Mouse (Mus musculus) forebrain, embryonic 11.5 days (tissue): ENCODE data around the gene Cp. TPM values are rescaled to one million over a fixed set of nuclear protein-coding genes. Genes with fewer than 3 reads are reported as not detected.
"Not testable (repeated sequence)": the region's sequence is repeated elsewhere in the genome, so short reads cannot be mapped to it uniquely, and the experiment has no call there.

Experiments used
- ATAC-seq: fragments of 200-750 bp; cut with Nextera tagmentation; replicated peaks from 2 replicates; pipeline ENCODE4 v1.8.0; 2017; ENCODE audit warnings: moderate TSS enrichment; ENCODE audit not compliant: low FRiP score
- DNase-seq: peaks from one replicate; pipeline ENCODE4 v3.0.0-alpha.2; 2017; ENCODE audit warnings: low spot score
- H3K27ac ChIP-seq: fragments of 300-500 bp; sonication (generic); 2 replicates; pipeline ENCODE4 v1.5.1; 2014; ENCODE audit warnings: low read depth, low read length
- H3K27me3 ChIP-seq: fragments of 300-500 bp; sonication (generic); 2 replicates; pipeline ENCODE4 v1.6.1; 2014; ENCODE audit warnings: mild to moderate bottlenecking, low read length, mixed read lengths; ENCODE audit not compliant: control insufficient read depth, insufficient read depth
- H3K36me3 ChIP-seq: fragments of 300-500 bp; sonication (generic); 2 replicates; pipeline ENCODE4 v1.6.1; 2014; ENCODE audit warnings: mild to moderate bottlenecking, low read length, moderate library complexity, mixed read lengths; ENCODE audit not compliant: control insufficient read depth, insufficient read depth
- H3K4me1 ChIP-seq: fragments of 300-500 bp; sonication (generic); replicated peaks from 2 replicates; pipeline ENCODE4 v1.6.1; 2014; ENCODE audit warnings: low read length, mixed read lengths; ENCODE audit not compliant: control insufficient read depth, insufficient read depth
- H3K4me2 ChIP-seq: fragments of 300-500 bp; sonication (generic); 2 replicates; pipeline ENCODE4 v1.6.1; 2014; ENCODE audit warnings: low read depth, mild to moderate bottlenecking, low read length, moderate library complexity, mixed read lengths; ENCODE audit not compliant: severe bottlenecking
- H3K4me3 ChIP-seq: fragments of 300-500 bp; sonication (generic); 2 replicates; pipeline ENCODE4 v1.5.1; 2014; ENCODE audit warnings: low read depth, low read length
- H3K9ac ChIP-seq: fragments of 300-500 bp; sonication (generic); 2 replicates; pipeline ENCODE4 v1.6.1; 2014; ENCODE audit warnings: low read length
- H3K9me3 ChIP-seq: fragments of 300-500 bp; sonication (generic); 2 replicates; pipeline ENCODE4 v1.6.1; 2016; ENCODE audit warnings: low read length, mixed read lengths; ENCODE audit not compliant: control insufficient read depth
- WGBS: fragments of 180-500 bp; shearing (Covaris S2); extraction: QIAGEN DNeasy Blood & Tissue Kit; methylation state at CpG from one replicate; pipeline ENCODE4 v1.1.7; 2014; 5-methylcytosine and 5-hydroxymethylcytosine counted together
- polyA plus RNA-seq: library from polyadenylated mRNA; unstranded; fragments of >200 nt; fragmentation: Nextera tagmentation; extraction: Ambion mirVana; gene quantifications from 2 replicates; pipeline ENCODE4 v1.2.1, GENCODE M21; 2014

Gene Cp
- 4.2 and 4.7 TPM in 2 replicates for polyA plus RNA-seq

- ATAC-seq = no peak
Observed at GRCm38 (mm10) chr3:19956885-19957284, at the start of gene Cp. Gene Cp, plus strand, starts transcription at chr3:19957054.

GRCm38 (mm10) chr3:19948552-19948951 lies 8.3 kb upstream of the Cp start:
- Histone ChIP-seq H3K27me3 (no peaks in the 10 kb centered on the region), H3K9ac (no peak overlapping the region), H3K9me3 (no peaks in the 10 kb centered on the region), H3K4me2 (no peak overlapping the region), H3K36me3 (no peaks in the 10 kb centered on the region), H3K4me3 (no peak overlapping the region), H3K4me1 (0 out of 2 replicates have a peak, but pooled peaks cover 1% of the 10 kb centered on the region), H3K27ac (no peak overlapping the region)
- ATAC-seq (no peak), DNase-seq (no peak)

More at GRCm38 (mm10) chr3:19956885-19957284, at the start of gene Cp:
- DNase-seq = no peak
- H3K27ac ChIP-seq = no peak within 1 kb of the TSS
- no peak within 1 kb of the TSS for H3K9ac ChIP-seq
- H3K4me1 ChIP-seq = peaks cover 4% of the 10 kb centered on the region; the same call in 1 of the 2 replicates
- no peaks in the 10 kb centered on the region for H3K9me3 ChIP-seq
- H3K27me3 ChIP-seq = no peaks in the 10 kb centered on the region
- H3K36me3 ChIP-seq = no peaks in the 10 kb centered on the region
- no peak within 1 kb of the TSS for H3K4me3 ChIP-seq
- WGBS = 25% methylated on average over 5 of the region's 5 CpGs
- no peak within 1 kb of the TSS for H3K4me2 ChIP-seq

GRCm38 (mm10) chr3:19949401-19949800 lies 7.5 kb upstream of the Cp start:
- not testable (repeated sequence) for H3K9ac ChIP-seq, H3K4me3 ChIP-seq, H3K4me2 ChIP-seq, H3K9me3 ChIP-seq, H3K36me3 ChIP-seq, H3K27ac ChIP-seq, DNase-seq, H3K27me3 ChIP-seq, ATAC-seq, H3K4me1 ChIP-seq
- 96% methylated on average over 1 of the region's 1 CpGs for WGBS

GRCm38 (mm10) chr3:19953425-19953824 lies 3.4 kb upstream of the Cp start:
- H3K4me1 ChIP-seq = peaks cover 4% of the 10 kb centered on the region; the same call in 1 of the 2 replicates
- no peak overlapping the region for H3K27ac ChIP-seq
- H3K9me3 ChIP-seq = no peaks in the 10 kb centered on the region
- H3K36me3 ChIP-seq = no peaks in the 10 kb centered on the region
- no peak overlapping the region for H3K9ac ChIP-seq
- H3K4me2 ChIP-seq = no peak overlapping the region
- H3K27me3 ChIP-seq = no peaks in the 10 kb centered on the region
- WGBS = 24% methylated on average over 1 of the region's 1 CpGs
- peak; percentile 55 for ATAC-seq
- H3K4me3 ChIP-seq = no peak overlapping the region
- no peak for DNase-seq

- H3K4me2 ChIP-seq = no peak overlapping the region
- ATAC-seq = peak; percentile 68
- no peak overlapping the region for H3K4me3 ChIP-seq
- H3K36me3 ChIP-seq = no peaks in the 10 kb centered on the region
- no peak overlapping the region for H3K27ac ChIP-seq
- H3K4me1 ChIP-seq = peaks cover 4% of the 10 kb centered on the region; the same call in 1 of the 2 replicates
- no peak overlapping the region for H3K9ac ChIP-seq
- WGBS = 8% methylated on average over 3 of the region's 3 CpGs
- H3K9me3 ChIP-seq = no peaks in the 10 kb centered on the region
- no peak for DNase-seq
- no peaks in the 10 kb centered on the region for H3K27me3 ChIP-seq
Observed at GRCm38 (mm10) chr3:19953865-19954264, 3.0 kb upstream of the Cp start.

- H3K4me3 ChIP-seq = no peak overlapping the region
- no peak for DNase-seq
- no peak overlapping the region for H3K9ac ChIP-seq
- no peaks in the 10 kb centered on the region for H3K27me3 ChIP-seq
- H3K9me3 ChIP-seq = no peaks in the 10 kb centered on the region
- H3K36me3 ChIP-seq = no peaks in the 10 kb centered on the region
- no peak overlapping the region for H3K27ac ChIP-seq
- H3K4me1 ChIP-seq = peaks cover 4% of the 10 kb centered on the region; the same call in 1 of the 2 replicates
- no peak overlapping the region for H3K4me2 ChIP-seq
- ATAC-seq = no peak
Observed at GRCm38 (mm10) chr3:19958031-19958430, 1.2 kb downstream of the Cp start.

- Histone ChIP-seq H3K4me1 (peaks cover under 1% of the 10 kb centered on the region; the same call in 1 of the 2 replicates), H3K27ac (no peak overlapping the region)
- DNase-seq = no peak
Observed at GRCm38 (mm10) chr3:19958983-19959382, 2.1 kb downstream of the Cp start.

GRCm38 (mm10) chr3:19960570-19961114 lies 3.8 kb downstream of the Cp start:
- no peak for DNase-seq
- no peaks in the 10 kb centered on the region for H3K9me3 ChIP-seq
- H3K27ac ChIP-seq = no peak overlapping the region
- H3K4me3 ChIP-seq = no peak overlapping the region
- H3K4me1 ChIP-seq = no peaks in the 10 kb centered on the region
- no peaks in the 10 kb centered on the region for H3K36me3 ChIP-seq
- H3K9ac ChIP-seq = no peak overlapping the region
- WGBS = 77% methylated on average over 3 of the region's 3 CpGs
- H3K4me2 ChIP-seq = no peak overlapping the region
- no peaks in the 10 kb centered on the region for H3K27me3 ChIP-seq
- no peak for ATAC-seq

More at GRCm38 (mm10) chr3:19958983-19959382, 2.1 kb downstream of the Cp start:
- Histone ChIP-seq H3K9me3 (no peaks in the 10 kb centered on the region), H3K36me3 (no peaks in the 10 kb centered on the region), H3K27me3 (no peaks in the 10 kb centered on the region), H3K4me2 (no peak overlapping the region), H3K4me3 (no peak overlapping the region), H3K9ac (no peak overlapping the region)
- no peak for ATAC-seq
- 77% methylated on average over 1 of the region's 1 CpGs for WGBS

GRCm38 (mm10) chr3:19961341-19961740 lies 4.5 kb downstream of the Cp start:
- no peak overlapping the region for H3K9ac ChIP-seq
- WGBS = 85% methylated on average over 2 of the region's 2 CpGs
- H3K4me2 ChIP-seq = no peak overlapping the region
- H3K27ac ChIP-seq = no peak overlapping the region
- ATAC-seq = no peak
- no peaks in the 10 kb centered on the region for H3K27me3 ChIP-seq
- H3K4me1 ChIP-seq = no peaks in the 10 kb centered on the region
- no peak overlapping the region for H3K4me3 ChIP-seq
- no peaks in the 10 kb centered on the region for H3K36me3 ChIP-seq
- no peaks in the 10 kb centered on the region for H3K9me3 ChIP-seq
- no peak for DNase-seq
